Mouse (Mus musculus): ENCODE data around the gene C2cd2l.

DNA sequence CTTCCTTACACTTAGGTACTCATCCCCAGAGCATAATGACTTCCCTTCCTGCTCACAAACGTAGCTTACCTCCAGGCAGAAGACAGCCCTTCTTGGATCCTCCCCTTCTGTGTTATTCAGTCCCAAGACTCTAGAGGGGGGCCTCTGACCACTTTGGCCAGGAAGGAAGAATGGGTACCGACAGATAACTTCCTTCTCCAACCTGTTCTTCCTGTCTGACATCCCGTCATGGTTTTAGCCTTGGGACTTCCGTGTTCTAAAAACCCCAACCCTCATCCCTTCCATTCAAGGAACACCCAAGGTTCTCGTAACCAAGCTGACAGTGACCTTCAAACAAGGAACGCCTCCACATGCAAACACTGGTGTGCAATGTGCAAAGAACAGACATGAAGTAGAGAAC lies 51.7 kb downstream of the C2cd2l start, which contains the start of gene Nlrx1:
- TF ChIP-seq CTCF (IDR thresholded peaks at IDR 0.05; ENCODE audit: insufficient read depth, low read length) (no peak), POLR2A (IDR thresholded peaks at IDR 0.05; ENCODE audit: borderline replicate concordance, extremely low read depth, low read depth, low read length) (no peak)

All from lung, adult 2 months (tissue).